Mouse (Mus musculus) colon, adult 2 months (tissue): ENCODE measurements around the gene Tceal1. TPM values are rescaled to one million over a fixed set of nuclear protein-coding genes. Genes with fewer than 3 reads are reported as not detected.

ENCODE experiments used
- polyA plus RNA-seq: library from polyadenylated mRNA; depleted of rRNA; stranded (reverse); fragments of >200 nt; gene quantifications from 2 replicates; pipeline ENCODE4 v1.2.3, GENCODE M21; 2012; rRNA removed

Tceal1 gene
- 0.29 and 0.61 TPM in 2 replicates for polyA plus RNA-seq

DNA sequence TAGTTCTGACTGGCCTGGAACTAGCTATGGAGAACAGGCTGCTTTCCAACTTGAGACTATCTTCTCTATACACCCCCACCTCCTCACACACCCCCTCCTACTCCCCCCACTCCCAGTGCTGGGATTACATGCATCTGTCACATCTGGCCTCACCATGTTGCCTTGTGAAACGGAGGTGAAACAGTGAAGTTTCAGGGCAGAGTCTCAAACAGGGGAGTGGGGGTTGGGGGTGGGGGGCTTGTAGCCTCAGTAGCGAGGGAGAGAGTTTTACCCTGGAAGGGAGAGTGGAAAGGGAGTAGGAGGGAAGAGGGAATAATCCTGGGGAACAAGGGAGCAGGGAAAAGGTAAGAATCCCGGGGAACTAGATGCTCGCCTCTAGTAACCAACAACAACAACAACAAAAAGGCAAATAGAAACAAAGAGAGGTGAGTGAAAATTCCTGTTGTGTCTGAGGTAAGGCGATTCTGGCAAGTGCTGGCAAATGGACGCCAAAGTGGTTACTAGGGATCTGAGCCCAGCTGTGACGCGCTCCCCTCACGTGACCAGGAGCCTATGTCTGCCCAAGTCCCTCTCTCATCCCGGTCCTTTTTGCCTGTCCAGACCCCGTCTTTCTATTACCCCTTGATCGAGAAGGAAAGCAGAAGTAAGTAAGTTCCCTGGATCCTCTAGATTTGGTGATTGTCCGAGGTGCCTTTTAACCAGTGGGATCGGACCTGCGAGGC, at the start of gene Tceal1:
Tceal1 (plus strand) TSS at position 537 of the 722 bp plus-strand sequence.

DNA sequence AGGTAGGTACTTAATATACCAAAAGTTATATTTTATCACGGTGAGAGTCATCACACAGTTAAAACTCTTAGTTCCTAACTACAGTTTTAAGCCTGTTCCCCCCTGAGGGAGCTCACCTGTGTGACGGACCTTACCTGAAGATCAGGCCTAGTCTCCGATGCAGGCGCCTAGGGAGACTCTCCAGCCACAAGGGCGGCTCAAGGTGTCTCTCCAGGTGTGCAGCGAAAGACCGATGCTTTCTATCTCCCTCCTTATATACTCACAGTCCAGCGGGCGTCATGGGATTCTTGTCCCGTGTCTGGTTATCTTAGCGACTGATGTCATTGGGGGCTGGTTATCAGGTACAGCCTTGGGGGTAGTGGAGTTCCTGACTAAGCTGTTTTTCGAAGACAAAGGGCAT, 35.7 kb downstream of the Tceal1 start, which contains the start of gene Morf4l2:
Morf4l2 (minus strand) TSS at position 232 of the 400 bp plus-strand sequence.

Other genes starting within 250 kb of the Tceal1 start
- gene Kir3dl1, start 190.0 kb upstream of the Tceal1 start, polyA plus RNA-seq: not detected in 2 replicates
- not detected in 2 replicates for gene Kir3dl2, start 163.9 kb upstream of the Tceal1 start, polyA plus RNA-seq
- gene Tceal3, start 117.1 kb upstream of the Tceal1 start, polyA plus RNA-seq: 2.7 TPM in 2 replicates
- gene Morf4l2, start 35.7 kb downstream of the Tceal1 start, polyA plus RNA-seq: 19.8 and 29.0 TPM in 2 replicates
- gene Glra4, start 72.2 kb downstream of the Tceal1 start, polyA plus RNA-seq: not detected in 2 replicates
- gene Plp1, start 114.7 kb downstream of the Tceal1 start, polyA plus RNA-seq: 3.8 and 5.6 TPM in 2 replicates
- gene Rab9b, start 160.8 kb downstream of the Tceal1 start, polyA plus RNA-seq: 0.06 and 0.07 TPM in 2 replicates
- gene H2bfm, start 219.3 kb downstream of the Tceal1 start, polyA plus RNA-seq: not detected in 2 replicates